Mouse (Mus musculus): ENCODE measurements around the gene Vrk3. TPM values are rescaled to one million over a fixed set of nuclear protein-coding genes. Genes with fewer than 3 reads are reported as not detected.
A peak's percentile ranks its signal among the peaks of the same experiment; 100 is the strongest.
"Not testable (repeated sequence)": the region's sequence is repeated elsewhere in the genome, so short reads cannot be mapped to it uniquely, and the experiment has no call there.

Gene Vrk3
- total RNA-seq, 2 experiments from 2014 or later, result 17.1 to 22.9 TPM

DNA sequence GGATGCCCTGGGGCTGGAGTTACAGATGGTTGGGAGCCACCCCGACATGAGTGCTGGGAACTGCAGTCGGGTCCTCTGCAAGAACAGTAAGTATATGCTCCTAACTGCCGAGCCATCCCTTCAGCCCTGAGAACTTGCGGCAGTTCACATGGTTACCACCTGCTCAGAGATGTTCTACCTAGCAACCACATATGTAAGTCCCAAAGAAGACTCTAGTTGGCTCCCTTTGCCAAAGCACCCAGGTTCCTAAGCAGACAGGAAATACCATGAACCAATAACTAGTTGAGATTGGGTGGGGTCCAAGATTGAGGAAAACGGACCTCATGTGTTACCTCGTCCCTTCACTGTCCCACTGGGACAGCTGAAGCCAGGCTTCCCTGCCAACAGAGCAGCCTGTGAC is 21.9 kb upstream of the Vrk3 start:
- no peak overlapping the region for H3K27ac ChIP-seq
- intact Hi-C loops (cut with DNase I), result no loop called here
- TF ChIP-seq CTCF (IDR thresholded peaks at IDR 0.05), result no peak
- H3K4me3 ChIP-seq, result no peak overlapping the region
- no peak for DNase-seq

DNA sequence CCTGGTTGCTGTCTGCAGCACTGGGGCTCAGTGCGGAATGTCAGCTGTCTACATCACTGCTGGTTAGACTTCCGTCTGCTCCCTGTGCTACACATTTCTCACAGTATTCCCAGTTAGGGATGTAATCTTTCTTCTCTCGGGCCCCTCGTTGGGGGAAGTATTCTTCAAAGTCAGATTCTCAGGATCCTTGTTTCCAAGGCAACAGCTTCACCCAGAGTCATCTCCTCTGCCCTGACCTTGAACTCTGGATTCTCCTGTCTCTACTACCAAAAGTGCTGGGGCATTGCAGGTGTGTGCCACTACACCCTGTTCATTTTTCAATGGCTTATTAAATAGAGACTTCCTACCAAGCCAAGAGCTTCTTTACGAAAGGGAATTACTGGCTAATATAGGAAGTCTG is 21.1 kb upstream of the Vrk3 start:
- no peak for DNase-seq
- no peak overlapping the region for H3K4me3 ChIP-seq
- TF ChIP-seq CTCF (IDR thresholded peaks at IDR 0.05), result no peak
- intact Hi-C loops (cut with DNase I), result no loop called here
- no peak overlapping the region for H3K27ac ChIP-seq

DNA sequence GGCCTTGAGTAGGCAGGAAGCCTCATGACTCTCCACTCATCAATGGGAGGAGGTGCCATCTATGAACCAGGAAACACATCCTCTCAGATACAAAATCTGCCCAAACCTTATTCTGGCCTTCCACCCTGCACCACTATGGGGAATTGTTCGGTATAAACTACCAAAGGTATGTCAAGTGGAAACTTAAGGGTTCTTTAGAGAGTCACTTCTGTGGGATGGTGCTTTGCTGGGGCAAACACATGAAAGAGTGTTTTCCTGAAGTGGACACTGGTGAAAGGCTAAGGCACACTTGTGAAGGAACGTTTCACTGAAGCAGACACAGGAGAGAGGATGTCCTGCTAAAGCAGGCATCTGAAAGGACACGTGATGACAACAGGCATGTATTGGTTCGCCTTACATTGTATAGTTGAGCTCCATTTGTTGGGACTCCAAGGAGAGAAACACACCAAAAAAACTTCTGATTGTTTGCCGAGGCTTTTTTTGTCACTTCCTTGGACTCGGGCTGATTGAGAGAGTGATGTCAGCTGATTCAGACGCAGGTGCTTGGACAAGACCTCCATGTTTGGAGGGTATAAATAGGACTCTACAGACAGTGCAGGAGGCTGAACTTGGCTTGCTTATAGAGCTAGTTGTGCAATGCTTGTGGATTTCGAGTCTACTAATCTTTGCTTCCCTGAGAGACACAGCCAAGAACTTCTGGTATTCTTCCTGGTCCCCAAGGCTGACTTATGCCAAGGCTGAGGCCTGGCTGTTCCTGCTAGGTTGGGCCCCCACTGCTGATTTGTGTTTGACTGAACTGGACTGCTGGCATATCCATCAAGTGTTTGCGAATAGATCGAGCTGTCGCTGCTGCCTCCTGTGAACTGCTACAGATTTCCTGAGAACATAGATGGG is 19.9 kb upstream of the Vrk3 start:
- H3K4me3 ChIP-seq, result no peak overlapping the region
- DNase-seq, result no peak
- intact Hi-C loops (cut with DNase I), result no loop called here
- no peak overlapping the region for H3K27ac ChIP-seq
- no peak for TF ChIP-seq CTCF (IDR thresholded peaks at IDR 0.05)

DNA sequence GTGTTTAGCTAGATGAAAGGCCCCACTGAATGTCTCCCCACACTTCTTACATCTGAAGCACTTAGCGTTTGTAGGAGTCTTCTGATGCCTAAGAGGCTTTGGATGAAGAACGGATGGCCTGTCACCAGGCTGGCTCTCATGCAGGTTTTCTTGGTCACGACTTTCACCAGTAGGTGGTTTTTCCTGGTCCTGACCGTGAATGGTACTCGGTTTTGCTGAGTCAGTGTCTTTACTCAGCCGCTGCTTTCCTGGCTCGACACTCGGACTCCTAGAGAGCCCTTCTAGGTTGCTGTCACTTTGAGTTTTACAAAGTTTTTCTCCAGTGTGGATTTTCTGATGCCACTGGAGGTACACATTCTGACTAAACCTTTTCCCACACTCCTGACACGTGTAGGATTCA is 14.5 kb upstream of the Vrk3 start:
- DNase-seq, result no peak
- H3K27ac ChIP-seq, result no peak overlapping the region
- TF ChIP-seq CTCF (IDR thresholded peaks at IDR 0.05), result no peak
- no peak overlapping the region for H3K4me3 ChIP-seq
- intact Hi-C loops (cut with DNase I), result no loop called here

DNA sequence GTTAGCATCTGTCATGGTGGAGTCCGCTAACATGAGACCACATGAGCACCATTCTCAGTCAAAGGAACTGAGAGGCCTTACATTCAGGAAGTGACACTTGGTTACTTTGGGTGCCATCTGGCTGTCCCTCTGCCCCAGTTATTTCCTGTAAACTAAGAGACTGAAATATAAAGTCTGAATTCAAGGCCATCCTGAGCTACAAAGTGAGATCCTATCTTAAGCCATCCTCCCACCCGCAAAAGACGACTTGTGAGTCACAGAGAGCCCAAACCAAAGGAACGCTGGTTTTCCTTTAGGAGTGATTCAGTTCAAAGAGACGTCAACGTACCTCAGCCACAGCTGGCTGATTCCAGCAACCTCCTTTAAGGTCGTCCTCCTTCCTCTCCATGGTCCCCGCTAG is 6.9 kb upstream of the Vrk3 start:
- Histone ChIP-seq H3K4me3 (no peak overlapping the region), H3K27ac (no peak overlapping the region)
- intact Hi-C loops (cut with DNase I), result loop anchor here (10.0 kb wide), 1 partner anchor 213 kb away; no protein-coding TSS in a partner anchor
- no peak for DNase-seq
- no peak for TF ChIP-seq CTCF (IDR thresholded peaks at IDR 0.05)

DNA sequence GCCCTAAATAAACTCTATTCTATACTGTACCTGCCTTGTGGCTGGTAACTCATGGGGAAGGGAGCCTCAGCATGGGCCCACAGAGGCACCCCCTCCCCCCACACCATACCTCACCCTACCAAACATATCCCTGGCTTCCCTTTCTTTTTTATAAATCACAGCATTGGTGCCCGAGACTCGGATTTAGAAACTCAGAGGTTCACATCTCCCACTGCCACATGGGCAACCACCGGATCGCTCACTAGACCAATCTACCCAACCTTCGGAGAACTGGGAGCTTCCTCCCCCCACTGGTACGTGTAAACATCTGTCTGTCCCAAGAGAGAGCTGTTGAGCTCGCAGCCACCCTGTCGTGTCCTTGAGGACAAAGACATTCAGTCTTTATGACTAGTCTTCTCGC is 3.9 kb upstream of the Vrk3 start:
- no peak for DNase-seq
- Histone ChIP-seq H3K27ac (no peak overlapping the region), H3K4me3 (no peak overlapping the region)
- intact Hi-C loops (cut with DNase I), result loop anchor here (10.0 kb wide), 1 partner anchor 211 kb away; no protein-coding TSS in a partner anchor
- no peak for TF ChIP-seq CTCF (IDR thresholded peaks at IDR 0.05)

DNA sequence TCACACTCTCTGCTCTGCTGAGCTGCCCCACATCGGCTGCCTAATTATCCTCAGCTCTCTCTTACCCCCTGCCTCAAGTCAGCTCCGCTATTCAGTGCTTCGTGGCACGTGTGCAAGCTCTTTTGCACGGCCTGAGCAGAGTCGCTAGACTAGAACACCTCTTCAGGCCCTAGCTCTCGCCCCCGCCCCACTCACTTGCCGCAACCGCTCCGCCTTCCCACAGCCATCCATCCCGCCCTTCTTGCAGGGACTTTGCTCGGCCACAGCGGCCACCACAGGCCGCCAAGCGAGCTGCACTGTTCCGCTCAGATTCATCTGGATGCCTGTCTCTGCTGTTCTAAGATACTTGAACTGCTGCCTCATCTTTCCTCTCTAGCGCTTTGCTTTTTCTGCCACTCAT is 3.1 kb upstream of the Vrk3 start:
- DNase-seq, result peak; percentile 83
- H3K27ac ChIP-seq, result peak overlapping the region; percentile 43; the same call in 1 of the 2 replicates
- TF ChIP-seq CTCF (IDR thresholded peaks at IDR 0.05), result peak; percentile 79
- H3K4me3 ChIP-seq, result peak overlapping the region; percentile 65
- intact Hi-C loops (cut with DNase I), result loop anchor here (5.0 to 10.0 kb wide), 2 partner anchors 77 to 210 kb away; no protein-coding TSS in a partner anchor

DNA sequence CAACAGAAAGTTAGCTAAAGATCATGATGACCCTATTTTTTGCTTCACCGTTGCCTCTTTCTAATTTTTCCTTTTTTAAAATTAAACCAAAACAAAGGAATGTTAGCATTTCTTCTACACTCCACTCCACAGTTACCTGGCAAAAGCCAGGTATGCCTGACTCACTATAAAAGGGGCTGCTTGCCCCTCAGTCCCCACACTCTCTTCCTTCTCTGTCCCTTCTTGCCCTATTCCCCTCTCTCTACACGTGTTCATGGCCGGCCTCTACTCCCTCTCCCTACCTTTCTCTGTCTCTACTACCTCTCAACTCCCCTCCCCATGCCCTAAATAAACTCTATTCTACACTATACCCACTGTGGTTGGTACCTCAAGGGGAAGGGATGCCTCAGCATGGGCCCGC is 1.1 kb upstream of the Vrk3 start:
- intact Hi-C loops (cut with DNase I), result loop anchor here (5.0 to 10.0 kb wide), 2 partner anchors 75 to 208 kb away; no protein-coding TSS in a partner anchor
- Histone ChIP-seq H3K4me3 (no peak overlapping the region), H3K27ac (no peak overlapping the region)
- TF ChIP-seq CTCF (IDR thresholded peaks at IDR 0.05), result no peak
- DNase-seq, result no peak

DNA sequence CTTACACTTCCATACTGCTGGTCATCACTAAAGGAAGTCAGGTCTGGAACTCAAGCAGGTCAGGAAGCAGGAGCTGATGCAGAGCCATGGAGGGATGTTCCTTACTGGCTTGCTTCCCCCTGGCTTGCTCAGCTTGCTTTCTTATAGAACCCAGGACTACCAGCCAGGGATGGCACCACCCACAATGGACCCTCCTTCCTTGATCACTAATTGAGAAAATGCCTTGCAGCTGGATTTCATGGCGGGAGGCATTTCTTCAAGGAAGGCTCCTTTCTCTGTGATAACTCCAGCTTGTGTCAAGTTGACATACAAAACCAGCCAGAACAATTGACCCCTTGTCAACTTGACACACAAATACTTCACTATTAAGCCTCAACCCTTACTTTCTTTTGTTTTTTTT is 2.7 kb downstream of the Vrk3 start, which contains the start of gene Zfp473:
TSS of gene Zfp473 (minus strand) at position 101 of the 400 bp plus-strand sequence.
- DNase-seq; H3K4me3 ChIP-seq; intact Hi-C loops (cut with DNase I); H3K27ac ChIP-seq: not testable (repeated sequence)

DNA sequence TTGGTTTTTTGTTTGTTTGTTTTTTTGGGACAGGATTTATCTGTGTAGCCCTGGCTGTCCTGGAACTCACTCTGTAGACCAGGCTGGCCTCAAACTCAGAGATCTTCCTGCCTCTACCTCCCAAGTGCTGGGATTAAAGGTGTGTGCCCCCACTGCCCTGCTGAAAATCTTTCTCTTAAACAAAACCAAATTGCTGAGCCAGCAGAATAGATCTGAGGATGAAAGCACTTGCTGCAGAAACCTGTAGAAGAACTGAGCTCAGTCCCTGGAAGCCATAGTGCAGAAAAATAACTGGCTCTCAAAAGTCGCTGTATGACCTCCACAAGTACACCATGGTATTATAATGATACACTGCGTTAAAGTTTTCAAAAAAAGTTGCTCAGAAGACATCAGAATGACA is 9.0 kb downstream of the Vrk3 start:
- intact Hi-C loops (cut with DNase I), result no loop called here
- no peak for DNase-seq
- TF ChIP-seq CTCF (IDR thresholded peaks at IDR 0.05), result no peak
- Histone ChIP-seq H3K4me3 (no peak overlapping the region), H3K27ac (no peak overlapping the region)

DNA sequence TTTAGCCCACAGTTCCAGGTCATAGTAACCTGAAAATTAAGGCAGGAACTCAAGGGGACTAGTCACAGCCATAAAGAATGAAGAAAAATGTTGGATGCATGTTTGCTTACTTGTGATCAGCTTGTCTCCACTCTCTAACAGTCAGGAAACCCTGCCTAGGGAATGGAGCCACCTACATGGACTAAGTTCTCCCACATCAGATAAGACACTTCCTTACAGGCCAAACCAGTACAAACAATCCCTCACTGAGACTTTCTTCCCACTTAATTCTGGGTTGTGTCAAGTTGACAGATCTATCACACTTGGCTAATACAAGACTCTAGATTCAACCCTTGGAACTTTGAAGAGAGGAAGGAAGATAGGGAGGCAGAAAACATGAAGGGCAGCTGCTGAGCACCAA is 12.2 kb downstream of the Vrk3 start:
- DNase-seq, result no peak
- H3K4me3 ChIP-seq, result no peak overlapping the region
- H3K27ac ChIP-seq, result no peak overlapping the region
- TF ChIP-seq CTCF (IDR thresholded peaks at IDR 0.05), result no peak
- intact Hi-C loops (cut with DNase I), result no loop called here

DNA sequence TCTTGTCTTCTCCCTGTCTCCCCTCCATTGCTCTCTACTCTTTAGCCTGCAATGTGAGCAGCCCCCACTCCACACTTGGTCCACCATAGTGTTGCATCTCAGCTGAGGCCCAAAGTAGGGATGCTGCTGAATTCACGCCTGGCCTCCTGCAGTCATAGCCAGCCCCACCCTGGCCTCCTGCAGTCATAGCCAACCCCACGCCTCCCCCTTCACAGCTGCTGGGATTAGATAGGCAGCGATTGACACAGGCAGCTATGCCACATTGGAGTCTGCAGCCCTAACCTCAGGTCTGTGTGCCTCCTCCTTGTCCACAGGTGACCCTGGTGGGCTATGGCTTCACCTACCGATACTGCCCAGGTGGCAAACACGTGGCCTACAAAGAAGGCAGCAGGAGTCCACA is 19.9 kb downstream of the Vrk3 start:
- no peak for DNase-seq
- no peak for TF ChIP-seq CTCF (IDR thresholded peaks at IDR 0.05)
- no peak overlapping the region for H3K27ac ChIP-seq
- no peak overlapping the region for H3K4me3 ChIP-seq
- intact Hi-C loops (cut with DNase I), result no loop called here

DNA sequence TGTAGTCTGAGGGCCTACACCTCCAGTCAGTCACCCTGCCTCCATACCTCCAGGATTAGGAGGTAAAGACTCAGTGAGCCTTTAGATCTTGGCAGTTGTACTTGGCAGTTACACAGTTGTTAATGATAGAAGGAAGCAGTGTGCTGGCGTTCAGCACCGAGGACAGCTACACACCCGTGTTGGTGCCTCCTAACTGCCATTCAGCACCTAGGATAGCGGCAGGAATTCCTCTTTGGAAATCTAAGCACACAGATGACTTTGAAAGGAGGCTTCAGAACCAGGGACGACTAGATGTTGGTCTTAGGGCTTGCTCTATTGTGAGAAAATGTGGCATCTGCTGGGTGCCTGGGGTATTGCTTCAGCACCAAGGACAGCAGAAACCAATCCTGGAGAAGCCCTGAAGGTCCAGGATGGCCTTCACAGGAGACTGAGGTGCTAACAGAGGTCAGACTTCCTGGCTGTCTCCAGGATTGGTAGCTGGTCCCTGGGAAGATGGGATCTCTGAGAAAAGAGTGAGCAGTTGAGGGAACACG is 21.9 kb downstream of the Vrk3 start:
- TF ChIP-seq CTCF (IDR thresholded peaks at IDR 0.05), result no peak
- intact Hi-C loops (cut with DNase I), result no loop called here
- Histone ChIP-seq H3K27ac (no peak overlapping the region), H3K4me3 (no peak overlapping the region)
- DNase-seq, result peak; percentile 70

Measured in gastrocnemius, adult 2 months (tissue).